Mouse (Mus musculus) liver, embryonic 18 days (tissue): ENCODE data around the gene Ryr2. TPM values are rescaled to one million over a fixed set of nuclear protein-coding genes. Genes with fewer than 3 reads are reported as not detected.

Experiments used
- polyA plus RNA-seq: library from polyadenylated mRNA; depleted of rRNA; stranded (reverse); fragments of >200 nt; gene quantifications from 2 replicates; pipeline ENCODE4 v1.2.3, GENCODE M21; 2012; rRNA removed

Gene Ryr2
- polyA plus RNA-seq: 0.05 and 0.12 TPM in 2 replicates

DNA sequence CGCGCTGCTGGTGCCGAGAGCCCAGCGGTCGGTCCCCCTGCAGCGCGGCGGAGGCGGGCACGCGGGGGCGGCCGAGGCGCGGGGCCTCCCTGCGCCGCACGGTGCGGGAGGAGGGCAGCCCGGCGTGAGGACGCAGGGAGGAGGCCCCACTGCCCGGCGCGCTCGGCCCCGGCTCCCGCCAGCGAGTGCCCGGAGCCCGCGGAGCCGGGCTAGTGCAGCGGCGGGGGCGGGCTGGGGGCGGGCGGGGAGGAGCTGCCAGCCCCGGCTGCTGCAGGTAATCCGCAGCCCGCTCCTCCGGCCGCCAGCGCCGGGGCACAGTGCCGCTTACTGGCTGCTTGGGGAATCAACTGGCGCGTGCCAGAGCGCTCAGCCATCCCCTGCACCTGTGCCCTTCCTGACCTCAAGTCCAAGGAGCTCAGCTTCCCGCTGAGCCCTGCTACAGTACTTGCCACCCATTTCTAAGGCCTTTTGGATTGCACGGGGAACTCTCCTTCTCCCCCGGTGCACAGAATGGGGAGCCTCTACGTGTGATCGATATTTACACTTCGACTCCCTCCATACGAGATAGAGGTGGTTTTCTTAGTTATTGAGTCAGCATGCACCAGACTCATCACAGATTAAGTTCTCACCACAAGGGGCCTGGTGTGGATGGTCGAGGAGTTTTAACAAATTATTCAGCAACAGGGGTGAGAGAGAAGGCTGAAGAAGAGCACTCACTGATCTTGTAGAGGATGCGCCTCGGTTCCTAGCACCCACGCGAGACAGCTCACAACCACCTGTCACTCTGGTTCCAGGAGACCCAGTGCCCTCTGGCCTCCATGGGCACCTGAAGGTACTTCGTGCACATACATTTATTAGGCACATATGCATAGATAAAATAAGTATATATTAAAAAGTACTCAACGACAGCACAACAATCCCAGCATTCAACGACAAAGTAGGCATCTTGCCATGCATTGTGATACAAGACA, at the start of gene Ryr2:
Gene Ryr2 (minus strand): TSS at position 284 of the 971 bp plus-strand sequence.

Other genes with a start within 250 kb of the Ryr2 start
- gene Mtr, start 151.2 kb upstream of the Ryr2 start, polyA plus RNA-seq: 2.7 and 3.1 TPM in 2 replicates
- gene Actn2, start 233.8 kb upstream of the Ryr2 start, polyA plus RNA-seq: 0.20 TPM in 2 replicates